Mouse (Mus musculus): ENCODE measurements around the gene Pcp4.
"Not testable (repeated sequence)": the region's sequence is repeated elsewhere in the genome, so short reads cannot be mapped to it uniquely, and the experiment has no call there.

Pcp4 gene

GRCm38 (mm10) chr16:96440871-96441270 is 26.5 kb upstream of the Pcp4 start:
- Histone ChIP-seq H3K36me3 (ENCODE audit: insufficient read depth, low read length) (no peaks in the 10 kb centered on the region), H3K27me3 (ENCODE audit: insufficient read depth, low read length) (no peaks in the 10 kb centered on the region), H3K4me1 (replicated peaks; ENCODE audit: low read depth, low read length) (no peaks in the 10 kb centered on the region), H3K4me3 (replicated peaks; ENCODE audit: low read length) (no peak overlapping the region), H3K9me3 (ENCODE audit: low read length) (peaks cover 11% of the 10 kb centered on the region)
- no peak for TF ChIP-seq POU5F1 (IDR thresholded peaks at IDR 0.05; ENCODE audit: borderline replicate concordance, low read length)
- no peak for TF ChIP-seq CTCF (conservative IDR thresholded peaks at IDR 0.05; ENCODE audit: low read length)

- no peak overlapping the region for H3K4me3 ChIP-seq (replicated peaks; ENCODE audit: low read length)
- TF ChIP-seq NANOG (IDR thresholded peaks at IDR 0.05; ENCODE audit: borderline replicate concordance, low read length) (no peak), POU5F1 (IDR thresholded peaks at IDR 0.05; ENCODE audit: borderline replicate concordance, low read length) (no peak), CTCF (conservative IDR thresholded peaks at IDR 0.05; ENCODE audit: low read length) (no peak)
- peaks cover 11% of the 10 kb centered on the region for H3K9me3 ChIP-seq (ENCODE audit: low read length)
- no peaks in the 10 kb centered on the region for H3K4me1 ChIP-seq (replicated peaks; ENCODE audit: low read depth, low read length)
- H3K36me3 ChIP-seq (ENCODE audit: insufficient read depth, low read length), result no peaks in the 10 kb centered on the region
- no peaks in the 10 kb centered on the region for H3K27me3 ChIP-seq (ENCODE audit: insufficient read depth, low read length)
Measured at GRCm38 (mm10) chr16:96441826-96442225, 25.6 kb upstream of the Pcp4 start.

GRCm38 (mm10) chr16:96443468-96443867 is 23.9 kb upstream of the Pcp4 start, which contains the start of gene Itgb2l:
Itgb2l (minus strand) TSS chr16:96443619.
- no peak for TF ChIP-seq NANOG (IDR thresholded peaks at IDR 0.05; ENCODE audit: borderline replicate concordance, low read length)
- TF ChIP-seq CTCF (conservative IDR thresholded peaks at IDR 0.05; ENCODE audit: low read length), result no peak
- no peak for TF ChIP-seq POU5F1 (IDR thresholded peaks at IDR 0.05; ENCODE audit: borderline replicate concordance, low read length)
- no peaks in the 10 kb centered on the region for H3K4me1 ChIP-seq (replicated peaks; ENCODE audit: low read depth, low read length)
- no peaks in the 10 kb centered on the region for H3K36me3 ChIP-seq (ENCODE audit: insufficient read depth, low read length)
- H3K27me3 ChIP-seq (ENCODE audit: insufficient read depth, low read length), result no peaks in the 10 kb centered on the region
- H3K9me3 ChIP-seq (ENCODE audit: low read length), result peaks cover 4% of the 10 kb centered on the region
- H3K4me3 ChIP-seq (replicated peaks; ENCODE audit: low read length), result no peak within 1 kb of the TSS

GRCm38 (mm10) chr16:96450871-96451270 is 16.5 kb upstream of the Pcp4 start:
- peaks cover 19% of the 10 kb centered on the region for H3K9me3 ChIP-seq (ENCODE audit: low read length)

GRCm38 (mm10) chr16:96454086-96454485 is 13.3 kb upstream of the Pcp4 start:
- Histone ChIP-seq H3K36me3 (ENCODE audit: insufficient read depth, low read length) (no peaks in the 10 kb centered on the region), H3K4me1 (replicated peaks; ENCODE audit: low read depth, low read length) (no peaks in the 10 kb centered on the region), H3K4me3 (replicated peaks; ENCODE audit: low read length) (no peak overlapping the region), H3K27me3 (ENCODE audit: insufficient read depth, low read length) (no peaks in the 10 kb centered on the region), H3K9me3 (ENCODE audit: low read length) (peaks cover 19% of the 10 kb centered on the region)
- TF ChIP-seq POU5F1 (IDR thresholded peaks at IDR 0.05; ENCODE audit: borderline replicate concordance, low read length) (no peak), NANOG (IDR thresholded peaks at IDR 0.05; ENCODE audit: borderline replicate concordance, low read length) (no peak), CTCF (conservative IDR thresholded peaks at IDR 0.05; ENCODE audit: low read length) (no peak)

More at GRCm38 (mm10) chr16:96450871-96451270, 16.5 kb upstream of the Pcp4 start:
- H3K27me3 ChIP-seq (ENCODE audit: insufficient read depth, low read length); H3K4me1 ChIP-seq (replicated peaks; ENCODE audit: low read depth, low read length); H3K36me3 ChIP-seq (ENCODE audit: insufficient read depth, low read length); H3K4me3 ChIP-seq (replicated peaks; ENCODE audit: low read length): not testable (repeated sequence)

GRCm38 (mm10) chr16:96457612-96458011 is 9.8 kb upstream of the Pcp4 start:
- Histone ChIP-seq H3K4me1 (replicated peaks; ENCODE audit: low read depth, low read length) (no peaks in the 10 kb centered on the region), H3K27me3 (ENCODE audit: insufficient read depth, low read length) (0 out of 2 replicates have a peak, but pooled peaks cover 3% of the 10 kb centered on the region), H3K9me3 (ENCODE audit: low read length) (no peaks in the 10 kb centered on the region), H3K4me3 (replicated peaks; ENCODE audit: low read length) (no peak overlapping the region), H3K36me3 (ENCODE audit: insufficient read depth, low read length) (no peaks in the 10 kb centered on the region)
- no peak for TF ChIP-seq CTCF (conservative IDR thresholded peaks at IDR 0.05; ENCODE audit: low read length)
- TF ChIP-seq NANOG (IDR thresholded peaks at IDR 0.05; ENCODE audit: borderline replicate concordance, low read length), result no peak
- no peak for TF ChIP-seq POU5F1 (IDR thresholded peaks at IDR 0.05; ENCODE audit: borderline replicate concordance, low read length)

- H3K27me3 ChIP-seq (ENCODE audit: insufficient read depth, low read length), result 0 out of 2 replicates have a peak, but pooled peaks cover 3% of the 10 kb centered on the region
- no peaks in the 10 kb centered on the region for H3K4me1 ChIP-seq (replicated peaks; ENCODE audit: low read depth, low read length)
- H3K9me3 ChIP-seq (ENCODE audit: low read length), result no peaks in the 10 kb centered on the region
- H3K4me3 ChIP-seq (replicated peaks; ENCODE audit: low read length), result no peak overlapping the region
- no peaks in the 10 kb centered on the region for H3K36me3 ChIP-seq (ENCODE audit: insufficient read depth, low read length)
- no peak for TF ChIP-seq CTCF (conservative IDR thresholded peaks at IDR 0.05; ENCODE audit: low read length)
Measured at GRCm38 (mm10) chr16:96459356-96459755, 8.1 kb upstream of the Pcp4 start.

GRCm38 (mm10) chr16:96460788-96461187 is 6.6 kb upstream of the Pcp4 start:
- H3K27me3 ChIP-seq (ENCODE audit: insufficient read depth, low read length), result 0 out of 2 replicates have a peak, but pooled peaks cover 3% of the 10 kb centered on the region
- no peaks in the 10 kb centered on the region for H3K36me3 ChIP-seq (ENCODE audit: insufficient read depth, low read length)
- no peaks in the 10 kb centered on the region for H3K4me1 ChIP-seq (replicated peaks; ENCODE audit: low read depth, low read length)
- H3K9me3 ChIP-seq (ENCODE audit: low read length), result no peaks in the 10 kb centered on the region
- H3K4me3 ChIP-seq (replicated peaks; ENCODE audit: low read length), result no peak overlapping the region
- TF ChIP-seq POU5F1 (IDR thresholded peaks at IDR 0.05; ENCODE audit: borderline replicate concordance, low read length), result no peak
- no peak for TF ChIP-seq CTCF (conservative IDR thresholded peaks at IDR 0.05; ENCODE audit: low read length)
- no peak for TF ChIP-seq NANOG (IDR thresholded peaks at IDR 0.05; ENCODE audit: borderline replicate concordance, low read length)

GRCm38 (mm10) chr16:96468011-96468410 is 605 bp downstream of the Pcp4 start:
- Histone ChIP-seq H3K4me3 (replicated peaks; ENCODE audit: low read length) (no peak overlapping the region), H3K4me1 (replicated peaks; ENCODE audit: low read depth, low read length) (0 out of 2 replicates have a peak, but pooled peaks cover 2% of the 10 kb centered on the region), H3K27me3 (ENCODE audit: insufficient read depth, low read length) (peaks cover 2% of the 10 kb centered on the region; the same call in 1 of the 2 replicates), H3K9me3 (ENCODE audit: low read length) (no peaks in the 10 kb centered on the region), H3K36me3 (ENCODE audit: insufficient read depth, low read length) (no peaks in the 10 kb centered on the region)
- TF ChIP-seq CTCF (conservative IDR thresholded peaks at IDR 0.05; ENCODE audit: low read length) (no peak), POU5F1 (IDR thresholded peaks at IDR 0.05; ENCODE audit: borderline replicate concordance, low read length) (no peak), NANOG (IDR thresholded peaks at IDR 0.05; ENCODE audit: borderline replicate concordance, low read length) (no peak)
